Mouse (Mus musculus) v-Abl transformed pro-B cells (cell line): ENCODE results near the gene Snta1.

Source experiments
- in situ Hi-C, 2 experiments: fragments of 400-800 bp; cut with MboI; formaldehyde crosslinking; loops; one replicate each; pipeline ENCODE4 v1.15.1; 2025; ENCODE audit not compliant: unreplicated experiment in 2 of 2

Gene Snta1

DNA sequence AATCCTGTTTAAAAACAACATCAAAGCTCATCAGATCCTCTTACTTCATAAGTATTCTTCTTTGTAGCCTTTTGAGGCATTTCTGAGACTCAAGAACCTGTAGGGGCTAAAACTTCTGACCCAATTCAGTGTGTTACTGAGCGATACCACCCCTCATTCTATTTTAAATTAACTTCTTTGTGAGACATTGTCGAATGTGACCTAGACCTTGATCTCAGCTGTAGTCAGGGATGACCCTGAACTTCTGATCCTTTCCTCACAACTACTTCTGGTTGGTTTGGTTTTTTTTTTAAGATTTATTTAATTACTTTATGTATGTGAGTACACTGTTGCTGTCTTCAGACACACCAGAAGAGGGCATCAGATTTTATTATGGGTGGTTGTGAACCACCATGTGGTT lies 15.6 kb upstream of the Snta1 start:
- in situ Hi-C loops: loop anchor here (25.0 kb wide), 2 partner anchors 514 to 1339 kb away; partner anchors contain the start of gene Procr (in 1 of the 2)

DNA sequence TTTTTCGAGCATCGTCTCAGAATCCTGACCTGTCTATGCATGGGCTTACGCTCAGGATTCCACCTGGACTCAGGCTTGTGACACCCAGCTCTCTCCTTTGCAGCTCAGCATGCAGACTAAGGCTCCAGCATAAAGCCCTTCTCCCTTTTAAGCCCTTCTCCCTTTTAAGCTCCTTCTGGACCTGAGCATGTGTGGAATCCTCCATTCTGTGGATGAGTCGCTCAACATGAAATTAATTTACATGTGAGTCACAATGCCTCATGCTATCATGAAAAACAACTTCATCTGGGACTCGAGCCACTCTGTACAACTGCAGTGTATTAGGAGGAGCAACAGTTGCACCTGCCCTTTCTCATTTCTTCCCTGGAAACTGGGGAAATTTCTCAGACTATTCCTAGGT lies 14.3 kb upstream of the Snta1 start:
- in situ Hi-C loops: loop anchor here (25.0 kb wide), 2 partner anchors 515 to 1340 kb away; partner anchors contain the start of gene Procr (in 1 of the 2)

DNA sequence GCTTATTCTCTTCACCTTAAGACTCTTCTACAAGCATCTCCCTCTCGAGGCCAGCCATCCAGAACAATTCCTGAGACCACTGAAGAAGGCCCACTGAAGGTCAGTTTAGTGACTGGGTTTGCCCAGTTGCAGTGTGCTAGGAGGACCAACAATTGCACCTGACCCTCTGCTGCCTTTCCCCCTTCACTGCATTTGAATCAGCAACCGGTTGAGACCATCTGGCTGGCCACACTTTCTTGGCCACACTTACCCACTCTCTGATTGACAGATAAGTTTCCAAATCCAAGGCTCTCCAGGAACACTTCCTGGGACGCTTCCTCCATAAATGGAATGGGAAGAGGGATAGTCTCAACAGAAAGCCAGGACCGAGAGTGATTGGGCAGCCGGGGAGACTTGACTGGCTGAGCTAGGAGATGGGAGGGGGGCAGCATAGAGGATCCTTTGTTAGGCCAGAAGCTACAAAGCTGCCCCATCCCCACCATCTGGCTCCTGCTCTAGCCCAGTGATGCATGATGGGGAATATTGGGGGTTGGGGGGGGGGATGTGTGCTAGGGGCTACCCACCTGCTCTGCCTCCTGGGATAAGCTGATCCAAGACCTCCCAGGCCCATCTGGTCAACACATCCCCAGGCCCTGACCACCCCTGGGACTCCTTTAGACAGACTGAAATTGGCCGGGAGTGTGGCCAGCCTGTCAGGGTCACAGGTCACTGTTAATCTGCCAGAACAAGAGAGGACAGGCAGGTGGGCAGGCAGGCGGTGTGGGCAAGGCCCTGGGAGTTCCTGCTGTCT lies 13.2 kb upstream of the Snta1 start:
- in situ Hi-C loops: loop anchor here (25.0 kb wide), 2 partner anchors 516 to 1341 kb away; partner anchors contain the start of gene Procr (in 1 of the 2)

DNA sequence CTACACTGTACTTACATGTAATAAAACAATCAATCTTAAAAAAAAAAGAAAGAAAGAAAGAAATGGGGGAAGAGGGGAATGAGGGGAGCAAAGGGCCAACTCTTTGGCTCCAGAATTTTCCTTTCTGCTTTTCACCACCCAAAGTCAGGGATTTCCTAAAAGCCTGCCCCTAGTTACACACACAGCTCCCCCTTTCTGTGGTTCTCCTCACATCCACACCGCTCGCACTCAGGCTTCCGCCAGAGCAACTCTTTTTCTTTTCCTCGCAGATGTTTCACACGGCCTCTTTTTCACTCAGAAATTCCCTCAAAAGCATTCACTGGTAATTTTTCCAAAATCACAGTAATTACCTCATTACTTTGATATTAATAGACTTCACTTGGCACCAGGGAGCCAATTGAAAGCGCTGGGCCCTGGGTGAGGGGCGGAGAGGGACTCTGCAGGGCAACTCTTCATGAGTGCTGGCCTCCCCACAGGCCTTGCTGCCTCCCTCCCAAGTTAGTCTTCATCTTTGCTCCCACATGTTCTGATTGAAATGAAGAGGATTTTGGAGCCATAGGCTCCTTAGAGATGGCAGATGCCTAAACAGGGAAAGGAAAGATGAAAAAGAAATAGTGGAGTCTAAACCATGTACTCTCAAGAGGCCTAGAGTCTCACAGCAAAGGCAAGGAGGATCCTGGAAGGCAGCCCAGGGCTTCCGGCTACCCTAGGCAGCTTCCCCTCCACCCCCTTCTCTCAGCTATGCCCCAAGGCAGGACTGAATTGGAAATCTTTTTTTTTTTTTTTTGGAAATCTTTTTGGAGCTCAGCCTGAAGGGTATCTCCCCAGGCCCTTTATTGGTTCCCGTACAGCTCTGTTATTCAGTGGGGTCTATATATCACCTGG lies 12.0 kb upstream of the Snta1 start:
- in situ Hi-C loops: loop anchor here (5.0 to 25.0 kb wide), 8 partner anchors 122 to 1342 kb away; partner anchors contain the start of genes 4930519P11Rik (in 2 of the 2), Zfp341 (in 2 of the 2) and Procr (in 1 of the 2)

DNA sequence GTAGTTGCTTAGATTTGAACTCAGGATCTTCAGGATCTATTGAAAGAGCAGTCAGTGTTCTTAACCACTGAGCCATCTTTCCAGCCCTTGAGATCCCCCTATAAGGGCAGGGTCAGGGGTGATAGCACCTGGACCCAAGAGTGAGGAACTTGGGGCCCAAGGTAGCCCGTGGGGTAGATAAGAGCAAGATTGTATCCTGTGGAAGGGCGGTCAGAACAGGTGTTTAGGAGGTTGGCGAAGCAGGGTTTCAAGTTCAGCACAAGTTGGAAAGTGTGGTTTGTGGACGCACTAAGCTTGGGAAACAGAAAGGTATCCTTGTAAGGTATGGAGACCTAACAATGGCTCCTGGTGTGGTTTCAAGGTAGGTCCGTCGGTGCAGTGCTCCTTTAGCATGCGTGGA lies 10.1 kb upstream of the Snta1 start:
- in situ Hi-C loops: loop anchor here (5.0 to 25.0 kb wide), 8 partner anchors 124 to 1344 kb away; partner anchors contain the start of genes 4930519P11Rik (in 2 of the 2), Zfp341 (in 2 of the 2) and Procr (in 1 of the 2)

DNA sequence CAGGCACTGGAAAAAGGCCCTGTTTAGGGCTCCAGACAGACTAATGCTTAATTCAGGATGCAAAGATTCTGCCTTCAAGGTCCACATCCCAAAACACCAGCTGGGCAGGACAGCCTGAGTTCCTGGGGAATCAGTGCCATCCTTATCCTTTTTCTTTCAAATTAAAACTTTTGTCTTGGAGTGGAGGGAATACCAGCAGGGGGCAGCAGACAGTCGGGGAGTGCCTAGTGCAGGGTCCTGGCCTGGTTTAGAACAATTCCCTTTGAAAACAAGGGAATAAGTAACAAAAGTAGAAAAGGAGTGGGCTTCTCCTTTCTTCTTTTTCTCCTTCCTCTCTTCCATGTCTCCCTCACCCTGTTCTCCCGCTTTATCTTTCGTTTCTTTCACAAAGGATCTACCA lies 9.2 kb upstream of the Snta1 start:
- in situ Hi-C loops: loop anchor here (5.0 to 25.0 kb wide), 8 partner anchors 125 to 1345 kb away; partner anchors contain the start of genes 4930519P11Rik (in 2 of the 2), Zfp341 (in 2 of the 2) and Procr (in 1 of the 2)

DNA sequence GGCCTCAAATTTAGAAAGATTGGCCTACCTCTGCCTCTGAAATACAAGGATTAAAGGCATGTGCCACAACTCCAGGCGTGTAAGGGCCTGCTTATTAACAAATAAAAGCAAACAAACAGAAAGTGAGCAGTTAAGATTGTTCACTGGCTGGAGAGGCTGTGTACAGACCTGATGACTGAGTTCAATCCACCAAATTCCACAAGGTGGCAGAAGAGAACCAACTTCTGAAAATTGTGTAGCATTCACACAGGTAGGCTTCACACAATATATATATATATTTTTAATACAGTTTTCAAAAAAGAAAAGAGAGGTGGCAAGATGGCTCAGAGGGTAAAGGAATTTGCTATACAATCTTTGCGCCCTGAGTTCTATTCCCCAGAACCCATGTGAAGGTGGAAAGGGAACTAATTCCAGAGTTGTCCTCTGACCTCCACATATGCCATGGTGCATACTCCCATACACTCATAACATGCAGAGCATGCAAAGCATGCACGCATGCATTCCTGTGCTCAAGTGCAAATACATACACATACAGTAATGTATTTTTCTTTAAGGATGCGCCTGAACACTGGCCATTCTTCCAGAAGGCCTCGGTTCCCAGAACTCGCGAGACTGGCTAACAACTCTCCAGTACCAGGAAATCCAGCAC lies 4.2 kb upstream of the Snta1 start:
- in situ Hi-C loops: loop anchor here (5.0 to 25.0 kb wide), 6 partner anchors 203 to 1350 kb away; partner anchors contain the start of genes 4930519P11Rik (in 2 of the 2), Zfp341 (in 2 of the 2) and Procr (in 1 of the 2)

DNA sequence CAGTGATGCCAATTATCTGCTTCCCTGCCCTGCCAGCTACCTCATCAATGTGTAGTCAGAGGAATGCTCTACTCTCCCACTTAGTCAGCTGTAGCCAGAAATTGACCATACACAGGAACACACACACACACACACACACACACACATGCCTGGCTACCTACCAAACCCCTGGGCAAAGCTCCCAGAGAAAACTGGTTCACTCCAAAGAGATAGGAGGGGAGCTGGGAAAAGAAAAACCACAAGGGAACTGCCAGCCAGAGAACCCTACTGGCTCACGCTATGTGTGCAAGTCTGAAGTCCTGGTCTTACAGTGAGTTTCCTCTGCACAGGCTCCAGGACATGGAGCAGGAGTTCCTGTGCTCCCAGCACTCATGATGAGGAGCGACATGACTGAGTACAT lies 2.5 kb upstream of the Snta1 start:
- in situ Hi-C loops: loop anchor here (5.0 to 25.0 kb wide), 6 partner anchors 204 to 1352 kb away; partner anchors contain the start of genes 4930519P11Rik (in 2 of the 2), Zfp341 (in 2 of the 2) and Procr (in 1 of the 2)

DNA sequence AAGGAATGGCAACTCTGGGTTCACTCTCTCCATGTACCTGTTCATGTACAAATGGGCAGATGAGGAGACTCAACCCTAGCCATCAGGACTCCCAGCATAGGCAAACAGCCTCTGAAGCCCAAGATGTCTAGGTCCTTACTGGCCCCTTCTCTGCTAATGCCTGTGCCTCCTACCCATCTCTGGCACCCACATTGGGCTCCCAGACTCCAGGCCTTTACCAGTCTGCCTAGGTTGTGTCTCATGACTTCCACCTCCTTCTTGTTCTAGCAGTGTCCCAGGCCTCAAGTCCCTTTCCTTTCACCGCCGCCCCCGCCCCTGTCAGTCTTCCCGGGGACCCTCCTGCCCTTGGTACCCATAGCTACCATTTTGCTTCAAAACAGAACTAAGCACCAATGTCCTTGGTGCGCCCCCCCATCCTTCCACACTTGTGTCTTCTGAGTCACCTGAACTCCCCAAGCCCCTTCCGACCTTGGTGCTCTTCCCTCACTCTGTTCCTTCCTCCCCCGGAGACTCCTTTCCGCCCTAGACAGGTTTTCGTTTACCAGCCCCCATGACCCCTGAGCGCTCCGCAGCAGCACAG lies 746 bp downstream of the Snta1 start:
- in situ Hi-C loops: loop anchor here (25.0 kb wide), 2 partner anchors 530 to 1355 kb away; partner anchors contain the start of gene Procr (in 1 of the 2)

DNA sequence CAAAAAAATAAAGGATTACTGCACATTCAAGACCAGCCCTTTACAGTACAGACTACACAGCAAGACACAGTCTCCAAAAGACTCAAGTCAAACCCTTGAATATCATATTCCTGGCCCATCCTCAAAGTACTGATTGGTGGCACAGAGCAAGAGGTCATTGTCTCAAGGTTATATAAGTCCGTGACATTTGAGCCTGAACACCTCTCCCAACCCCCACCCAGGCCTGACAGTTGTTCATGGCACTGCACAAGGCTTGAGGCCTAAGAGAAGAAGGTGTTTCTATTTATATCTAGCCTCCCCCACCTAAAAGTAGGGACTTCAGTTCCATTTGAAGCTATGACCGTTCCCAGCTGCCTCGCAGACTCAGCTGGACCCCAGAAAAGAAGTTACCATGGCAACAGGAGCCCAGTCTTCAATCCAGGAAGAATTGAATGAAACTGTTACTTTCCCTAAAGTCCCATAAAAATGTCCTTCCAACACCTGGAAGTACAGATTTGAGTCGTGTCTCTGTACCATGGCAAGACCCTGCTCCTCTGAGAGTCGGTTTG lies 2.4 kb downstream of the Snta1 start:
- in situ Hi-C loops: loop anchor here (25.0 kb wide), 2 partner anchors 532 to 1357 kb away; partner anchors contain the start of gene Procr (in 1 of the 2)

DNA sequence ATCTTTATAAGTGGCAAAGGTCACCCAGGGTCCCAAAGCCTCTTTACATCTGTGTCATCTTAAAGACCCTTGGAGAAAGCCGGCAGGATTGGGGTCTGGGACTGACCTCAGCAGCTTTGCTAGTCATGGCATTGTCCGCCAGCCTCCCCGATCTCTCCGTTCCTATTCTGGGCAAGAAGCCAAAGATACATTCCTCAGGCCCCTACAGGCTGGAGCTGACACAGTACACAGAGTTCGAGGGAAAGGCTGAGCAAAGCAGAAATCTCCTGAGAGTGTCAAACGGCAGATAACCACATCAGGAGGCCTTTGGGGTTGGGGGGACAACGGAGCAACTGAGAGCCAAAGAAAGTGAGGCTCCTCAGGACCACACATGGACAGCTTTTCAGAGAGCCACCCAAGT lies 5.1 kb downstream of the Snta1 start:
- in situ Hi-C loops: loop anchor here (25.0 kb wide), 2 partner anchors 534 to 1359 kb away; partner anchors contain the start of gene Procr (in 1 of the 2)

DNA sequence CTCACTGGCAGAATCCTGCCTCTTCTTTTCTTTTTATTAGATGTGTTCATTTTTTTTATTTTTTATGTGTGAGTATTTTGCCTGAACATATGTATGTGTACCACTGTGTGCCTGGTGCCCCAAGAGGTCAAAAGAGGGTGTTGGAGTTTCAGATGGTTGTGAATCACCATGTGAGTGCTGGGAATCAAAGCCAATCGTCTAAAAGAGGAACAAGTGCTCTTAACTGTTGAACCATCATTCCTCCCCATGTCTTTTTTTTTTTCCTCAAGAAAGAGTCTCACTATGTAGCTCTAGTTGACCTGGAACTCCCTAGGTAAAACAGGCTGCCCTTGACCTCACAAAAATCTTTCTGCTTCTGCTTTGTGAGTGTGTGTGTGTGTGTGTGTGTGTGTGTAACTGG lies 5.9 kb downstream of the Snta1 start:
- in situ Hi-C loops: loop anchor here (25.0 kb wide), 2 partner anchors 535 to 1360 kb away; partner anchors contain the start of gene Procr (in 1 of the 2)

DNA sequence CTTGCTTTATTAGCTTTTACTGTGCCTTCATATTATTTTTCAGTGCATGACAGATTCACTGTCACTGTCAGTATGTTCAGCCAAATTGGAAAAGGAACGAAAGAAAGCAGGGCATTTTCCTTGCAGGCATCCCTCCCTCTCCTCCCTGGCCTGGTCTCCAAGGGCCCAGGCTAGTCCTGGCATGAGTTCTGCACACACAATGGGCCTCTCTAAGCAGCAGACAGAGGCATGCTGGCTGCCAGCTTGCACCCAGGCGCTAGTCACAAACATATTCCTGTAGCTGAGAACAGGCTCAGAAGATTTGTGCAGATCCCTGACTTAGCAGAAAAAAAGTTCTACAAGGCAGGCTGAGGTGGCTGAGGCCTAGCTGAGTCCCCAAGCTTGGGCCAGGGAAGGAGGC lies 8.6 kb downstream of the Snta1 start:
- in situ Hi-C loops: no loop called here

DNA sequence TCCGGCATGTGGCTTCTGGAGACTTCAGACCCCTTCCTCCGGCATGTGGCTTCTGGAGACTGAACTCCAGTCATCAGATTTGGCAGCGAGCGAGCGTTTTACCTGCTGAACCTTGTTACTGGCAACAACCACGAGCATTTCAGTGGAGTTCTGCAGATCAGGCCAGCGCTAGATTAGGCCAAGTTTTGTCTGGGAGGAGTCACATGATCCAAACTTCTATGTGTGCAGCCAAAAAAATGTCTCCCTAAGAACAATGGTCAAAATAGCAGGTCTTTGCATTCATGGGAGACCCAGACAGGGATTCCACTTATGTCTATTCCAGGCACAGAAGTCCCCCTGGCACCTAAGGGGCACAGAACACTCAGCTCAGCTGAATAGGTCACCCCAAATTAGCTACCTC lies 9.6 kb downstream of the Snta1 start:
- in situ Hi-C loops: no loop called here

DNA sequence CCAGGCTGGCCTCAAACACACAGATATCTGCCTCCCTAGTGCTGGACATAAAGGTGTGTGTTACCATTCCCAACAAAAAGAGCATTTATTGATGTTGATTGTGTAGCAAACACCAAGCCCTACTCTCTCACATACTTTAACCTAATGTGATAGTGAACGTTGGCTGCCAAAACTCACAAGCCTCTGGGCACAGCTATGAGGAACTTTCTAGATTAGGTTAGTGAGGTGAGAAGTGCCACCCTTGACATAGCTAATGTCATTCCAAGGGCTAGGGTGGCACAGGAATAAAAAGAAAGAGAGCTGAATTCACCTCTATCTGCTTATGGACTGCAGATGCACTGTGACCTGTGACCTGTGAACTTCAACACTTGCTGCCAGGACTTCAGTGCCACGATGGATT lies 11.4 kb downstream of the Snta1 start:
- in situ Hi-C loops: no loop called here

DNA sequence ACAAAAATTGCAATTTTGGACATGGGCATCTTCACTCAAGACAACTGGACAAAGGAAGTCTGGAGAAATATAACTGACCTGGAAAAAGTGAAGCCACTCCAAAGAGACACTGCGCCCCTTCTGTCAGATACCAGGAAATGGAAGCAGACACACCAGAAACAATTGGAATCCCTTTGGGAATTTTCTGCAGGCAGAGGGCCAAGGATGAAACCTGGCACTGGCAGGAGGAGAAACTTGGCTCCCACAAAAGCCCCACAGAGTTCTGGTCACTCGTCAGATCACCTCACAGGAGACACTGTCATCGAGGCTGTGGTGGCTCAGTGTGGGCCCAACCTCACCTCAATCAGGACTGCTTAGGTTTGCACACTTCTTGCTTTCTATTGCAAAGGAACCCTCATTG lies 13.3 kb downstream of the Snta1 start:
- in situ Hi-C loops: no loop called here

DNA sequence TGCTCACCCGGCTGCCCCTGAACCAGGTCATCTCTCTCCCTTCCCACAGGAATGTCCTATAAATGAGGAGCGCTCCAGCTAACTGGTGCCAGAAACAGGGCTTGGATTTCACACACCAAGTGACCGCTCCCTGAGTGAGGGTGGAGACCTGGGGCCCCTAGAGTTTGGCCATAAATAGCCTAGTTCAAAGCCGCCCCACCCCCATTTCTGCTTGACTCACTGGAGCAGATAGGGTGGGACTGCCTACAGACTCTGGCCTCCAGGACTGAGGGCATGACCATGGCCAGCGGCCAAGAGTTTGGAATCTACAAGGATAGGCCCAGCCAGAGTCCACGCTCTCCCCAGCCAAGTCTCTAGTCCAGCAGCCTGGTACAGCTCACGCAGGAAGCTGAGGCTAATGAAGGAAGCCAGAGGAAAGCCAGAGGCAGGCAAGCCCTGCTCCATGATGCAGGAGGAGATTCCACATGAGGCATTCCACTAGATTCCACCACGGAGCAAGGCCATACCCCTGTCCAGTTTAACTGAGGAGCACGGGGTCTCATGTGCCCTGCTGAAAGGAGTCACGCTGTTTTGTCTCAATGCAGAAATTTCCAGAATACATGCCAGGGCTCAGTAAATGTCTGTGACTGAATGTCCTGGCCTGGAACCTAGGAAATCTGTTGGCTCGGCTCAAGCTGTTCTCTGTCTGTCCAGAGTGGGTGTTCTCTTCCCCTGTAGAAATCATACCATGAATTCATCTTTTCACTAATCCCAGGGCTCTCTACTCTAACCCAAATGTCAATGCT lies 17.5 kb downstream of the Snta1 start:
- in situ Hi-C loops: no loop called here

DNA sequence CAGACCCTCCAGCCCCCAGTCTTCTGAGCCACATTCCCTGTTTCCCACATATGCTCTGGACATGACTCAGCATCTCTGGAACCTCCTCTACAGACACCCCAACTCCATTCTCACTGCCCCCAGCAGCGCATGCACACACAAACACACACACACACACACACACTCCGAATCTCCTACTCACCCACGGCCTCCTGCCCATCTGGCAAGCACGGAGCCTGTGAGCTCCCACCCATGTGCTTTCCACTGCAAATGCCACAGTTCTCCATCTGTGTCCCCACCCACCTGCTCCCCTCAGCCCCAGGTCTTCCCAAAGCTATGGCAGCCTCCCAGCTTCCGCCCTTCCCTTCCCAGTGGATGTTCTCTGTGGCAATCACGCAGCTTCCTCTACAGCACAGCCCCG lies 28.8 kb downstream of the Snta1 start:
- in situ Hi-C loops: loop anchor here in 1 of 2 experiments (5.0 kb wide), 1 partner anchor 162 kb away; no protein-coding TSS in a partner anchor
